Mouse (Mus musculus): ENCODE data around the gene Spag17.

Gene Spag17

GRCm38 (mm10) chr3:99965863-99966262 is 80.7 kb downstream of the Spag17 start:
- DNase-seq (ENCODE audit: low read depth), result no peak

GRCm38 (mm10) chr3:99966285-99966684 is 81.1 kb downstream of the Spag17 start:
- no peak for DNase-seq (ENCODE audit: low read depth)

GRCm38 (mm10) chr3:99970766-99971165 is 85.6 kb downstream of the Spag17 start:
- peak; percentile 16 for DNase-seq (ENCODE audit: low read depth)

- DNase-seq (ENCODE audit: low read depth), result no peak
Observed at GRCm38 (mm10) chr3:99981046-99981445, 95.8 kb downstream of the Spag17 start.

GRCm38 (mm10) chr3:100004676-100005075 is 119.5 kb downstream of the Spag17 start:
- no peak for DNase-seq (ENCODE audit: low read depth)

GRCm38 (mm10) chr3:100009807-100010206 is 124.6 kb downstream of the Spag17 start:
- DNase-seq (ENCODE audit: low read depth), result no peak

- no peak for DNase-seq (ENCODE audit: low read depth)
Observed at GRCm38 (mm10) chr3:100014110-100014509, 128.9 kb downstream of the Spag17 start.

GRCm38 (mm10) chr3:100031291-100031690 is 146.1 kb downstream of the Spag17 start:
- peak; percentile 43 for DNase-seq (ENCODE audit: low read depth)

GRCm38 (mm10) chr3:100032969-100033368 is 147.8 kb downstream of the Spag17 start:
- DNase-seq (ENCODE audit: low read depth), result no peak

- DNase-seq (ENCODE audit: low read depth), result no peak
Observed at GRCm38 (mm10) chr3:100034366-100034956, 149.3 kb downstream of the Spag17 start.

GRCm38 (mm10) chr3:100035097-100035496 is 149.9 kb downstream of the Spag17 start:
- no peak for DNase-seq (ENCODE audit: low read depth)

GRCm38 (mm10) chr3:100036846-100037245 is 151.6 kb downstream of the Spag17 start:
- DNase-seq (ENCODE audit: low read depth), result no peak

- DNase-seq (ENCODE audit: low read depth), result no peak
Observed at GRCm38 (mm10) chr3:100074406-100074805, 189.2 kb downstream of the Spag17 start.

- DNase-seq (ENCODE audit: low read depth), result no peak
Observed at GRCm38 (mm10) chr3:100102386-100103092, 217.3 kb downstream of the Spag17 start.

GRCm38 (mm10) chr3:100106736-100107135 is 221.5 kb downstream of the Spag17 start:
- DNase-seq (ENCODE audit: low read depth), result no peak

- no peak for DNase-seq (ENCODE audit: low read depth)
Observed at GRCm38 (mm10) chr3:100118681-100119080, 233.5 kb downstream of the Spag17 start.

- DNase-seq (ENCODE audit: low read depth), result no peak
Observed at GRCm38 (mm10) chr3:100121961-100122360, 236.8 kb downstream of the Spag17 start.

- peak; percentile 6 for DNase-seq (ENCODE audit: low read depth)
Observed at GRCm38 (mm10) chr3:100122445-100122844, 237.2 kb downstream of the Spag17 start.

- no peak for DNase-seq (ENCODE audit: low read depth)
Observed at GRCm38 (mm10) chr3:100160682-100161445, 275.7 kb downstream of the Spag17 start.

GRCm38 (mm10) chr3:100161665-100162314 is 276.6 kb downstream of the Spag17 start:
- no peak for DNase-seq (ENCODE audit: low read depth)

- DNase-seq (ENCODE audit: low read depth), result peak; percentile 92
Observed at GRCm38 (mm10) chr3:100162315-100163105, 277.3 kb downstream of the Spag17 start, which contains the start of the genes Gdap2 and Wdr3. Gene Gdap2 (plus strand): TSS chr3:100162381. Gene Wdr3 (minus strand): TSS chr3:100162407.
